Mouse (Mus musculus) Patski (cell line): Measurements from ENCODE around the gene Arl14ep. TPM values are rescaled to one million over a fixed set of nuclear protein-coding genes. Genes with fewer than 3 reads are reported as not detected.
"Not testable (repeated sequence)": the region's sequence is repeated elsewhere in the genome, so short reads cannot be mapped to it uniquely, and the experiment has no call there.

Experiments
- ATAC-seq: fragments of 100-300 bp; one replicate; pipeline ENCODE4 v1.8.0; 2021
- CTCF ChIA-PET: fragments of 350-600 bp; sonication (Branson Sonifier 250); formaldehyde crosslinking; loops from one replicate; lab custom pipeline; 2022; ENCODE audit warnings: inconsistent platforms; lab: Charles Lee
- POLR2A ChIA-PET: fragments of 350-600 bp; sonication (Branson Sonifier 250); formaldehyde crosslinking; loops from one replicate; lab custom pipeline; 2022; ENCODE audit warnings: antibody characterized with exemption, inconsistent platforms; lab: Charles Lee
- DNase-seq: peaks from one replicate; pipeline ENCODE4 v3.0.0-alpha.2; 2011; ENCODE audit warnings: low read depth, low spot score
- H3K27me3 ChIP-seq: fragments of 371-371 bp; one replicate; pipeline ENCODE4 v1.5.1; 2021
- CTCF ChIP-seq: fragments of 100-300 bp; IDR thresholded peaks from one replicate; pipeline ENCODE4 v1.5.1; 2021
- in situ Hi-C: fragments of 300-500 bp; cut with MboI; formaldehyde crosslinking; loops from 3 replicates; pipeline ENCODE4 v1.11.1; 2018; ENCODE audit warnings: low pct_unique_long_range_greater_than_20kb, mixed read lengths
- polyA plus RNA-seq: library from polyadenylated mRNA; unstranded; gene quantifications from one replicate; pipeline ENCODE4 v1.2.3, GENCODE M21; 2021

Arl14ep gene
- polyA plus RNA-seq, result 36.8 TPM

DNA sequence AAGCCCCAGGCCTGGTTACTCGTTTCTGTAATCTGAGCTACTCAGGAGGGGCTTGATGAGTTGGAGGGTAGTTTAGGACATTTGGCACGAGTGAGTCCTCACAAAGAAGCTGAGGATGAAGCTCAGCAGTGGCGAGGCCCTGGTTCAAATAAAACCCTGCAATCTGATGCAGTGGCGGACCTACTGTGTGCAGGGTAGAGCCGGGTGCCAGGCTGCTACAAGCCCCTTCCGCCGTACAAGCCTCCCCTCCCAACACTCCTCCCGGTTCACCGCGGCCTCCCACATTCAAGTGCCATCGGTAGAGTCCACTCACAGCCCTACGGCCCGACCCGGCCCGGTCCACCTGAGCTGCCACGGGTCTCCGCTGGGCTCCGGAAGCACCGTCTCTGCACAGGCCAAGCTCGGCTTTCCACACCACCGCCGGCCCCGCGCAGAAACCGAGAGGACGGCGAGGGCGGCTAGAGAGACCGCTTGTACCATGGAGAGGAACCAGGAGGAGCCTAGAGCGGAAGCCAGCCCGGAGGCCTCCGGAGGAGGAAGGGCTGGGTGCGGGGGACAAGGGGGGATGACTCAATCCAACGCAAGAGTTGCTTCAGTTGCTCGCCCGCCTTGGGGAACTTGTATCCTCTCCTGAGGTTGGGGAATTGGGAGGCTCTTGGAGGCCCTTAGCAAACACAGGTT lies at the start of gene Arl14ep:
Arl14ep (minus strand) TSS at position 466 of the 681 bp plus-strand sequence.
- H3K27me3 ChIP-seq, result no peaks in the 10 kb centered on the region
- ATAC-seq (peak; percentile 97), DNase-seq (peak; percentile 44)
- ChIA-PET POLR2A (no interaction called here), CTCF (interaction anchor here (1.0 to 1.3 kb wide), 2 partner anchors 10 to 14 kb away, joined by 3 to 5 read pairs; no protein-coding TSS in a partner anchor)
- in situ Hi-C loops, result no loop called here
- TF ChIP-seq CTCF, result no peak

- ChIA-PET POLR2A (no interaction called here), CTCF (no interaction called here)
- in situ Hi-C loops, result no loop called here
- ATAC-seq, result no peak
- H3K27me3 ChIP-seq, result peaks cover 15% of the 10 kb centered on the region
- DNase-seq, result no peak
- no peak for TF ChIP-seq CTCF
Measured at GRCm38 (mm10) chr2:107022713-107023112, 48.5 kb upstream of the Arl14ep start.

DNA sequence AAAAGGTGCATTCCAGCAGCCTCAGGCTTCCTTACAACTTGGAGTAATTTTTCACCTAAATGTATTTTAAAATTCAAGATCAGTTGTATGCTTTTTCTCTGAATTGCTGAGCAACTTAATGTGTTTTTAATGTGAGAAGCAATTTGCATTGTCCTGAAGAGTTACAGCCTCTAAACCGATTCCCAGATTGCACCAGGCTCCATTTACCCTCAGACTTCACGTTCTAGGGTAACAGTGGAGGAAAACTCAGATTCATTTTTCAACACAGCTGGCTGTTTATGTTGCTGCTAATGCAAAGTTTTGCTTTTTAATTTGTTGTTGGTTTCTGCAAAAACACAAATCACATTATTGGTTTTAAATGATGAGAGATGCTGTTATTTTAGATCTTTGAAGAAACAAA lies 45.1 kb upstream of the Arl14ep start:
- POLR2A ChIA-PET, result no interaction called here
- DNase-seq, result no peak
- no peak for ATAC-seq
- in situ Hi-C loops, result no loop called here
- CTCF ChIA-PET, result no interaction called here
- H3K27me3 ChIP-seq, result peaks cover 22% of the 10 kb centered on the region
- TF ChIP-seq CTCF, result no peak

DNA sequence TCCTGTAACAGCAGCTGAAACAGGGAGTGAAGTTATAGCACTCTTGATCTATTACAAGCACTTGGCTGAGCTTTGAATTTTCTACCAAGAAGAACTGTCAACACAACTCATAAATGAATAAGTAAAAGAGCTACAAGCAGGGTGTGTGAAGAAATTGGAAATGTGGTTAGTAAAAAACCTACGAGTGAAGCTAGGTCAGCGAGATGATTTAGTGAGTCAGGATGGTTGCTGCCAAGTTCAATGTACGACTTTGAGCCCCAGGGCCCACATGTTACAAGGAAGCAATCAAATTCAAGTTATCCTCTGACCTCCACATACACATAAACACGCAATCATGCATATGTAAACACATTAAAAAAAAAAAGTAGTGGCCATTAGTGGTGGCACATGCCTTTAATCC lies 38.9 kb upstream of the Arl14ep start:
- H3K27me3 ChIP-seq, result peaks cover 9% of the 10 kb centered on the region
- DNase-seq (no peak), ATAC-seq (no peak)
- POLR2A ChIA-PET, result no interaction called here
- CTCF ChIA-PET, result interaction anchor here (1.4 kb wide), 1 partner anchor 10 kb away, joined by 5 read pairs; no protein-coding TSS in a partner anchor
- TF ChIP-seq CTCF, result no peak
- in situ Hi-C loops, result no loop called here

- POLR2A ChIA-PET, result no interaction called here
- CTCF ChIA-PET, result interaction anchor here (1.4 kb wide), 1 partner anchor 12 kb away, joined by 4 read pairs; no protein-coding TSS in a partner anchor
- H3K27me3 ChIP-seq, result peaks cover 5% of the 10 kb centered on the region
- in situ Hi-C loops, result no loop called here
- ATAC-seq (no peak), DNase-seq (no peak)
- no peak for TF ChIP-seq CTCF
Measured at GRCm38 (mm10) chr2:107012318-107012717, 38.1 kb upstream of the Arl14ep start.

- DNase-seq, result no peak
- no peak for ATAC-seq
- in situ Hi-C loops, result no loop called here
- CTCF ChIA-PET, result interaction anchor here (0.9 kb wide), 1 partner anchor 11 kb away, joined by 3 read pairs; no protein-coding TSS in a partner anchor
- peaks cover 3% of the 10 kb centered on the region for H3K27me3 ChIP-seq
- POLR2A ChIA-PET, result no interaction called here
- peak; percentile 25 for TF ChIP-seq CTCF
Measured at GRCm38 (mm10) chr2:107010160-107010559, 35.9 kb upstream of the Arl14ep start.

- TF ChIP-seq CTCF, result peak; percentile 51
- H3K27me3 ChIP-seq, result no peaks in the 10 kb centered on the region
- ATAC-seq (no peak), DNase-seq (no peak)
- in situ Hi-C loops, result no loop called here
- CTCF ChIA-PET, result no interaction called here
- POLR2A ChIA-PET, result no interaction called here
Measured at GRCm38 (mm10) chr2:107006378-107006777, 32.2 kb upstream of the Arl14ep start.

- in situ Hi-C loops, POLR2A ChIA-PET, H3K27me3 ChIP-seq, DNase-seq, ATAC-seq, CTCF ChIA-PET: not testable (repeated sequence)
Measured at GRCm38 (mm10) chr2:107005876-107006275, 31.7 kb upstream of the Arl14ep start.

DNA sequence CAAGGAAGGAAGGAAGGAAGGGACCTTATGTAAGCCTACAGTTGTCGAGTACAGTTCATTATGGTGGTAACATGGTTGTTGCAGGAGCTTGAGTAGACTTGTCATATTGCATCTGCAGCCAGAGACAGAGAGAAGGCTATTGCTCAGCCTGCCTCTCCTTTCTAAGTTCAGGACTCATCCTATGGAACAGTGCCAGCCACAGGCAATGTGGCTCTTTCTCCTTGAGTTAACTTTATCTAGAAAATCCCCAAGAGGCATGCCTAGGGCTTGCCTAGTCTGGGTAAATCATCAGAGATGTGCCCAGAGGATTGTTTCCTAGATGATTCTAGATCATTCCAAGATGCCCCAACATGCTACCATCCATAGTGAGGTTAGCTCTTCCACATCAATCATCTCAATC lies 17.0 kb upstream of the Arl14ep start:
- in situ Hi-C loops, result no loop called here
- TF ChIP-seq CTCF, result no peak
- peaks cover 4% of the 10 kb centered on the region for H3K27me3 ChIP-seq
- POLR2A ChIA-PET, result no interaction called here
- CTCF ChIA-PET, result no interaction called here
- no peak for DNase-seq
- ATAC-seq, result no peak

DNA sequence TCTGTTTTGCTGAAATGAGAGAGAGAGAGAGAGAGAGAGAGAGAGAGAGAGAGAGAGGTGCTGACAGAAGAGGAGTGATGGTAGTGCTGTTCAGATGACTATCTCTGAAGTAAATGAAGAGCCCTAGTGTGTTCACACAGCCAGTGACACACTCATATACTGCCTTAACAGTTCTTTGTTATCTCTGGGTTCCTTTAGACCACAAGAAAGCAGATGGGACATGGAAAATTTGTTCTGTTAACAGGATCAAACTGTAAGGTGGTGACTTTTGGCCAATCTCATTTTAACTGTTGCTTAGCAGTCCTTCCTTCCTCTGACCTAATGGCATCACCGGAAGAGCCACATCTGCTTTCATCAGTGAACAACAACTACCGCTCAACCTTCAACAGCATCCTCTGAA lies 10.7 kb upstream of the Arl14ep start:
- no peak for TF ChIP-seq CTCF
- in situ Hi-C loops, result loop anchor here (10.0 kb wide), 1 partner anchor 890 kb away; no protein-coding TSS in a partner anchor
- ChIA-PET CTCF (interaction anchor here (0.6 kb wide), 1 partner anchor 22 kb away, joined by 3 read pairs; no protein-coding TSS in a partner anchor), POLR2A (no interaction called here)
- DNase-seq, result no peak
- ATAC-seq, result no peak
- peaks cover 16% of the 10 kb centered on the region for H3K27me3 ChIP-seq

GRCm38 (mm10) chr2:106982503-106982902 lies 8.3 kb upstream of the Arl14ep start:
- peaks cover 16% of the 10 kb centered on the region for H3K27me3 ChIP-seq
- in situ Hi-C loops, result loop anchor here (10.0 kb wide), 1 partner anchor 892 kb away; no protein-coding TSS in a partner anchor
- DNase-seq, result no peak
- CTCF ChIA-PET, result no interaction called here
- TF ChIP-seq CTCF, result peak; percentile 47
- ATAC-seq, result peak; percentile 47
- POLR2A ChIA-PET, result no interaction called here
